Mouse (Mus musculus): ENCODE measurements around the gene Cd81. TPM values are rescaled to one million over a fixed set of nuclear protein-coding genes. Genes with fewer than 3 reads are reported as not detected.

Cd81 gene
- polyA plus RNA-seq (2014; fragmentation: Illumina TruSeq; extraction: RNeasy Lipid Tissue Mini Kit (QIAGEN cat#74804); ENCODE audit: low read depth, low replicate concordance), result 67.3 TPM

DNA sequence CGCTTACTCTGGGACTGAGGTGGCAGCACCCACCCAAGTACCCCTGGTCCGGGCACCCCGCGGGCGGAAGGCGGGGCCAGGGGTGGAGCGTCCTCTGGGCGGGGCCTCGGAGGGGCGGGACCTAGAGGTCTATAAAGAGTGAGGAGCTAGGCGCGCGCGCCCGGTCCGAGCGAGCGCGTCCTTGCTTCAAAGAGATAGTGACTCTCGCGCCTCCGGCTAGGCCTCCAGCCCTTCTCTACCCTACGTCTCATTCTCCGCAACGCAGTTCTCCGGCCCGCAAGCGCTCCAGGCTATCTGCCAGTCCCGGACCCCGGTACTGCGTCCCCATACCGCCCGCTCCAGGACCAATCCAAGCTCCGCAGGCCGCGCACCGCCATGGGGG, at the start of gene Cd81:
Cd81 (plus strand) TSS at position 114 of the 382 bp plus-strand sequence.

DNA sequence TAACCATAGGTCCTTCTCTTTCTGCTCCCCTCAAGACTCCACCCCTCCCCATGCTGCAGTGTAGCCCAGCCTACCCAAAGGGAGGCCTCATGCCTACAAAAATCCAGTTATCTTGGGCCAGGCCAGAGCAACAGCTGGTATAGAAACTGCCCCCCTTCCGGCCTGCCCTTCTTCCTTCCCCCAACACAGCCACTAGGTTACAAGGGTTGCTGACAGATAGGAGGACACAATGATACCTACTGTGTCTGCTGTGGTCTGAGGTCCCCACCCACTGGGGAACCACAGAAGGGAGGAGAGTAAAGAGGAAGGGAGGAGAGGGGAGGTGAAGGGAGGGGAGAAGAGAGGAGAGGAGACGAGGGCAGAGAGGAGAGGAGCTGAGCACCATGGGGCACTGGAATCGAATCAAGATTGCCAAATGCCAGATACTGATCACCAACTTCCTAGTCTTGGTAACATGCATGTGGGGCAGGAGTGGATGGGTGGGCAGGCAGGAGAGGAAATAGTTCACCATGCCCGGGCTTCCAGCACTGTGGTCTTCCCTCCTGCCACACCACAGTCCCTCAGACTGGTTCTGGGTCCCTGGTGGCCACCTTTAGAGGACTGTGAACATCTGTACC, 47.7 kb upstream of the Cd81 start, which contains the start of gene Tspan32:
Tspan32 (plus strand) TSS at position 320 of the 617 bp plus-strand sequence.

DNA sequence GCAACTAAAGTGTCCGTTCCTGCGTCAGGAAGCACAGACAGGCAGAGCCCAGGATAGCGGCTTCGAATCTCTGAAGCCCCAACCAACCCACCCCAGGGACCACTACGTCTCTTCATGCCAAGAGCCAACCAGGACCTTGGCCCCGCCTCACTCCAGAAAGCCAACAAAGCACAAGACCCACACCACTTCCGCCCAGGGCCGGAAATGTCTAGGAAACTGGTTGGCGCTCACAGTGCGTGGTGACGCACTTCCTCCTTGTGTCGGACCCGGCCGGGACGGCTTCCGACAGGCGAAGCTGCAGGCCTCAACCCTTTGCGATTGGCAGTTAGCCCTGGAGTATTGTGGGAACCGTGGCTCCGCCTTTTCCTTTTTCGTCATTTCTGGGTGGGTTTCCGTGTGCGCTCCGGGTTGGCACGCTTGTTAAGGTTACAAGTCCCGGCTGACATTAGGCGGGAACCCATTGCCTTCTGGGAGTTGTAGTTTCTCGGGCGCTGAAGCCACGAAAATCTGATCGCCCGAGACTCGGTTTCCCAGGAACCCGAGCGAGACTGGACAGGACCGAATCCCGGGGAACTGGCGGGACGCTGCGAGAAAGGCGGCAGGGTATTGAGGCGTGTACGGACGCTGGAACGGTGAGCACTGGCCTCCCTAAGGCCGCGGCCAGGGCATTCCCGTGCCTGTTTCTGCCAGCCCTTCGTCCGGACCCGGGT, 16.5 kb downstream of the Cd81 start, which contains the start of gene Tssc4:
Tssc4 (plus strand) TSS at position 368 of the 710 bp plus-strand sequence.

DNA sequence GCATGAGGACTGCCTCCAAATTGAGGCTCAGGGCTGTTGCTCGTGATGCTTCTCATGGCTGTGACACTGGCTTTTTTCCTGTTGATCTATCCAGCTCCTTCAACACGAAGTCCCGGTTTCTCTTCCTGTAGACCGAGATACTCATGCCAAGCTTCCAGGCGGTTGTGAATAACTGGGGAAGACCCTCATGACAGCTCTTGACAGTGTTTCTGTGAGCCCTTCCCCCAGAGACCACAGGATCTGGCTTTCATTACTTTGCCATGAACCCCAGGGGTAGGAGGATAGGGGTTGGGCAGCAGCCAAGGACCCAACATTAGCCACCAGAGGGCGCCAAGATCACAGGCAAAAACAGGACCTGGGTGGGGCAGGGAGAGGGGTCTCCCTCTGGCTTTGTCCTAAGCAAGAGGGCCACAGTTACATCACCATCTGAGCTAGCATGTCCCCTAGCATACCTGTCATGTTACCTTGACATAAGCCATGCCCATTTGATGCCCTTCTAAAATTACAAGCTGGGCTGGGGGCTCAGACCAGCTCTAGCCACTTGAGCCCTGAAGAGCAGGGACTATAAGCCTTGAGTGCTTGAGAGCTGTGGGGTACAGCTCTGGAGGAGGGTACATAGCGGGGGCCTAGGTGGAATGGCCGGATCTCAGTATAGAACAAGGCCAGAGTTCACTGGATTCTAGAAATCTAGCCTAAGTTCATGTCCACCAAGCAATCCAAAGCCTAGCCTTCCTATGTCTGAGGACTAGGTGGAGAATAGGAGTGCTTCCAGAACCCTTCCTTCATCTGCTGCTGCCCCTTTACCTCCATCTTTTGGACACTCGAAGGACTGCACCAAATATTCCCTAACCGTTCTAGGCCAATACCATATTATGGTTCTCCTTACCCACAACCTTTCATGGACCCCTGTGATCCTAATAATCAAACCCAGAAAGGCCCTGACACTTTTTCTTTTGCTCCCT, 42.3 kb downstream of the Cd81 start, which contains the start of gene Trpm5:
Trpm5 (minus strand) TSS at position 51 of the 962 bp plus-strand sequence.

DNA sequence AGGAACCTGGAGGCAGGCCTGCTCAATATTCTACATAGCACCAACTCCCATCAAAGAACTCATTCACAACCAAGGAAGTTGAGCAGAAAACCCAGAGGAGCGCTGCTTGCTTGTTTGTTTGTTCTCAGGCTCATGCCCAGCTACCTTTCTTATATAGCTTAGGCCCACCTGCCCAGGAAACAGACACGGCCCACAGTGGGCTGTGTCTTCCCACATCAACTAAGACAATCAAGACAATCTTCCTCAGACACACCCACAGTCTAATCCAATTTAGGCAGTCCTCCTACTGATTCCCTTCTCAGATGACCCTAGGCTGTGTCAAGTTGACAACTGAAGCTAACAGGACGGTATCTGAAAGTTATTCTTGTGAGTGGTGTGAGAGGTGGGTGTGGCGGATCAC, 53.5 kb downstream of the Cd81 start, which contains the start of gene Kcnq1:
Kcnq1 (plus strand) TSS at position 301 of the 400 bp plus-strand sequence.

Other genes with a start within 250 kb of the Cd81 start
- not detected for gene Th, start 121.6 kb upstream of the Cd81 start, polyA plus RNA-seq (2014; fragmentation: Illumina TruSeq; extraction: RNeasy Lipid Tissue Mini Kit (QIAGEN cat#74804); ENCODE audit: low read depth, low replicate concordance)
- gene Ascl2, start 83.5 kb upstream of the Cd81 start, polyA plus RNA-seq (2014; fragmentation: Illumina TruSeq; extraction: RNeasy Lipid Tissue Mini Kit (QIAGEN cat#74804); ENCODE audit: low read depth, low replicate concordance), result 2.5 TPM
- 2.3 TPM for gene Tspan32, start 47.7 kb upstream of the Cd81 start, polyA plus RNA-seq (2014; fragmentation: Illumina TruSeq; extraction: RNeasy Lipid Tissue Mini Kit (QIAGEN cat#74804); ENCODE audit: low read depth, low replicate concordance)
- gene Tssc4, start 16.5 kb downstream of the Cd81 start, polyA plus RNA-seq (2014; fragmentation: Illumina TruSeq; extraction: RNeasy Lipid Tissue Mini Kit (QIAGEN cat#74804); ENCODE audit: low read depth, low replicate concordance), result 0.57 TPM
- 2.4 TPM for gene Trpm5, start 41.9 kb downstream of the Cd81 start, polyA plus RNA-seq (2014; fragmentation: Illumina TruSeq; extraction: RNeasy Lipid Tissue Mini Kit (QIAGEN cat#74804); ENCODE audit: low read depth, low replicate concordance)
- 13.6 TPM for gene Kcnq1, start 53.6 kb downstream of the Cd81 start, polyA plus RNA-seq (2014; fragmentation: Illumina TruSeq; extraction: RNeasy Lipid Tissue Mini Kit (QIAGEN cat#74804); ENCODE audit: low read depth, low replicate concordance)

Measured in sigmoid colon, adult 10 weeks (tissue).